Mouse (Mus musculus) stomach, embryonic 14.5 days (tissue): Measurements from ENCODE around the gene Hoxc11. TPM values are rescaled to one million over a fixed set of nuclear protein-coding genes. Genes with fewer than 3 reads are reported as not detected.

ENCODE experiments used
- ATAC-seq: fragments of 200-750 bp; cut with Nextera tagmentation; 2 replicates; pipeline ENCODE4 v1.8.0; 2017; ENCODE audit warnings: low read depth, moderate TSS enrichment; ENCODE audit not compliant: insufficient number of reproducible peaks, insufficient read depth, low FRiP score
- H3K27ac ChIP-seq: fragments of 300-500 bp; sonication (generic); 2 replicates; pipeline ENCODE4 v1.5.1; 2014; ENCODE audit warnings: mild to moderate bottlenecking, low read length, moderate library complexity, mixed read lengths
- H3K27me3 ChIP-seq: fragments of 300-500 bp; sonication (generic); 2 replicates; pipeline ENCODE4 v1.6.1; 2014; ENCODE audit warnings: low read length, control low read depth, mixed read lengths; ENCODE audit not compliant: control insufficient read depth, insufficient read depth
- H3K36me3 ChIP-seq: fragments of 300-500 bp; sonication (generic); 2 replicates; pipeline ENCODE4 v1.6.1; 2014; ENCODE audit warnings: mild to moderate bottlenecking, control low read depth, low read length, moderate library complexity, mixed read lengths; ENCODE audit not compliant: control insufficient read depth, insufficient read depth
- H3K4me1 ChIP-seq: fragments of 300-500 bp; sonication (generic); 2 replicates; pipeline ENCODE4 v1.6.1; 2014; ENCODE audit warnings: low read length, control low read depth, mixed read lengths; ENCODE audit not compliant: control insufficient read depth, insufficient read depth
- H3K4me2 ChIP-seq: fragments of 300-500 bp; sonication (generic); replicated peaks from 2 replicates; pipeline ENCODE4 v1.6.1; 2014; ENCODE audit warnings: low read depth, low read length, control low read depth
- H3K4me3 ChIP-seq: fragments of 300-500 bp; sonication (generic); 2 replicates; pipeline ENCODE4 v1.5.1; 2014; ENCODE audit warnings: low read depth, low read length, control low read depth
- H3K9ac ChIP-seq: fragments of 300-500 bp; sonication (generic); replicated peaks from 2 replicates; pipeline ENCODE4 v1.6.1; 2014; ENCODE audit warnings: low read depth, mild to moderate bottlenecking, control low read depth, low read length, moderate library complexity, mixed read lengths
- H3K9me3 ChIP-seq: fragments of 300-500 bp; sonication (generic); 2 replicates; pipeline ENCODE4 v1.6.1; 2016; ENCODE audit warnings: low read depth, low read length, control low read depth; ENCODE audit not compliant: control insufficient read depth
- WGBS: fragments of 180-500 bp; shearing (Covaris S2); extraction: QIAGEN DNeasy Blood & Tissue Kit; methylation state at CpG from one replicate; pipeline ENCODE4 v1.1.7; 2014; 5-methylcytosine and 5-hydroxymethylcytosine counted together
- polyA plus RNA-seq: library from polyadenylated mRNA; unstranded; fragments of >200 nt; fragmentation: Nextera tagmentation; extraction: Ambion mirVana; gene quantifications from 2 replicates; pipeline ENCODE4 v1.2.1, GENCODE M21; 2014

Hoxc11 gene
- polyA plus RNA-seq, 1 experiment from 2014 or later, result not detected

DNA sequence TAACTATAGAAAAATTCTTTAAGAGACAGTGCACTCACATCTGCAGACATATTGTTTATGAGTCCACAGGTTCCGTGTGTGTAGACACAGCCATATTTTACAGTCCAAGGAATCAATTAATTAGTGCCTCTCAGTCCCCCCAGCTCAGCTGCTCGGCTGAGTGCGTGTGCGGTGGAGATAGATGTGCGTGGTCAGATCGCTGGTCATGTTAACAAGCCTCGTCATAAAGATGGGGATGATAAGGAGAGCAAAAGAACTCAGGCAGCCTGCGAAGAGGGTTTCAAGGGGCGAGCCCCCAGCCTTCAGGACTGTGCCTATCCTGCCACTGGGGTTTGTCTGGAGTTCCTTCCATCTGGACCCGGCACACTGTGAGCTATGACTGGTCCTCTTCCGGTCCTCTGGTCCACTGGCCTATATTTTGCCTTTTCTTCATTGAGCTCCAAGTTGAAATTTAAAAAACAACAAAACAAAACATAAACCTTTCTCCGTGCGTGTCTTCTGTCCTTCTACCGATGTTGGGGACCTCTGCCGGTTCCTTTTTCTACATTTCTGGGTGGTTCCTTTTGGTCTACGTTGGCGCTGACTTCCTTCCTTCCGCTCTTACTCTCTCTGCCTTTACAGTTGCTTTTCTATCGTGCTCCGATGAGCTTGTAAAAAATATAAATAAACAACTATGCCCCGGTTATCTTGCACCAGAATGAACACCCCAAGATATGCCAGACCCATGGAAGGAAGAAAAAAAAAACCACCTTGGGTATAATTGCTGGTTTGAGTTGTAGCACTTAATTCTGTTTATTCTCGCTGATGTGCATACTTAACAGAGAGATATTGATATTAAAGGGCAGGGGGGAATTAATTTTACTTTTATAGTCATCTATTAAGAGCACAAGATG is 8.8 kb upstream of the Hoxc11 start:
- H3K4me1 ChIP-seq, result no peaks in the 10 kb centered on the region
- no peaks in the 10 kb centered on the region for H3K36me3 ChIP-seq
- no peak overlapping the region for H3K4me2 ChIP-seq
- 12% methylated on average over 22 of the region's 22 CpGs for WGBS
- H3K27me3 ChIP-seq, result peaks cover 80% of the 10 kb centered on the region
- H3K4me3 ChIP-seq, result no peak overlapping the region
- no peak for ATAC-seq
- H3K9me3 ChIP-seq, result no peaks in the 10 kb centered on the region
- H3K9ac ChIP-seq, result no peak overlapping the region
- no peak overlapping the region for H3K27ac ChIP-seq

DNA sequence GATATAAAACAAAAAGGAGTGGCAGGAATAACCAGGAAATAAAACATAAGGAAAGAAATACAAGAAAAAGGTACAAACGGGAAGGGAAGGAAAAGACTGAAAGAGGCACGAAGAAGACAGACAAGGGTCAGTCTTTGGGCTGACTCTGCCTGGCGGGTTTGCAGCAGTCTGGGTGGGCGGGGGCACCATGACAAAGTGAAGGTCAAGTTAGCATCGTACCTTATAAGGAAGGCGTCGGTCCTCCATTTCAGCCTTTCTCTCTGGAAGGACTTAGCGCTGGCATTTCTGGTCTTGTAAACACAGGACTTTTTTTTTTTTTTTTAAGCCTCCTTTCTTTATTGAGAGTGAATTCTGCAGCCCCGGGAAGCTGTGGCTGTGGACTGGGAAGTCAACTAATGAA is 7.0 kb upstream of the Hoxc11 start:
- Histone ChIP-seq H3K9ac (no peak overlapping the region), H3K4me1 (no peaks in the 10 kb centered on the region), H3K9me3 (no peaks in the 10 kb centered on the region), H3K27ac (no peak overlapping the region), H3K27me3 (peaks cover 78% of the 10 kb centered on the region), H3K4me3 (no peak overlapping the region), H3K4me2 (no peak overlapping the region), H3K36me3 (no peaks in the 10 kb centered on the region)
- ATAC-seq, result no peak
- 1% methylated on average over 9 of the region's 9 CpGs for WGBS

DNA sequence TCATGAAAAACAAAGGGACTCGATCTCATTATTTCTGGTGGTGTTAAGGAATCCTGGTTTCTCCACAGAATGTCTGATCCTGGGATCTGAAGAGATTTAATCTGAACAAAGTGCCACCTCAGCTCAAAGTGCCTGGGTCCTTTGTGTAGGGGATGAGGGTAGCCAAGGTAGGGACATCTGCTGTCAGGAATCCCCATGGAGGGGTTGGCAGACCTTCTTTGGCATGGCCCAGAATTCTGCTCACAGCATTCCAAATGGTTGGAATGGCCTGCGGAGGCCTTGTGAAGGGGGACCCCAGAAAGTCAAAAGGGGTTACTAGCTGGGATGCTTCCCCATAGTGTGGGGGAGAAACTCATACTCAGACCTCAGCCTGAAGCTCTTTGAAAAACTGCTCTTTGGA is 5.4 kb upstream of the Hoxc11 start:
- H3K27me3 ChIP-seq, result peaks cover 82% of the 10 kb centered on the region
- no peak for ATAC-seq
- no peak overlapping the region for H3K9ac ChIP-seq
- H3K9me3 ChIP-seq, result no peaks in the 10 kb centered on the region
- no peaks in the 10 kb centered on the region for H3K4me1 ChIP-seq
- H3K27ac ChIP-seq, result no peak overlapping the region
- H3K4me2 ChIP-seq, result no peak overlapping the region
- H3K36me3 ChIP-seq, result no peaks in the 10 kb centered on the region
- WGBS, result 16% methylated on average over 2 of the region's 2 CpGs
- no peak overlapping the region for H3K4me3 ChIP-seq

DNA sequence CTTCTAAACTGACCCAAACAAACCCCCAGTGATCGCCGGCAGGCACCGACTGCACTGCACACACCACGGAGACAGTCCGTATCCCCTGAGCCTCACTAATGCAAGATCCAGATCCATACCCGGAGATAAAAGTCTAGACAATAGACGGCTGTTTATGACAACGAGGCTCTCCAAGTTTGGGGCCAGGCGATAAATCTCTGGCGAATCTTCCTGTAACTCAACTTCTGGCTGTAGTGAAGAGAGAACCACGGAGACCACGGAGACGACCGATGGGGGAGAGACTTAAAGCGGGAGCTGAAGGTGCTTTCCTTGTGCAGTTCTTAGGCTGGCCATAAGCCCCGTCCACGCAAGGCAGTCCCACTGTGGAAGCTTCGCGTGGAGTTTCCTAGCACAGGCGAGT is 4.5 kb upstream of the Hoxc11 start:
- Histone ChIP-seq H3K9ac (no peak overlapping the region), H3K27me3 (peaks cover 80% of the 10 kb centered on the region), H3K4me1 (no peaks in the 10 kb centered on the region), H3K9me3 (no peaks in the 10 kb centered on the region), H3K4me3 (no peak overlapping the region), H3K27ac (no peak overlapping the region), H3K4me2 (no peak overlapping the region), H3K36me3 (no peaks in the 10 kb centered on the region)
- ATAC-seq, result no peak
- WGBS, result under 1% methylated on average over 20 of the region's 20 CpGs

DNA sequence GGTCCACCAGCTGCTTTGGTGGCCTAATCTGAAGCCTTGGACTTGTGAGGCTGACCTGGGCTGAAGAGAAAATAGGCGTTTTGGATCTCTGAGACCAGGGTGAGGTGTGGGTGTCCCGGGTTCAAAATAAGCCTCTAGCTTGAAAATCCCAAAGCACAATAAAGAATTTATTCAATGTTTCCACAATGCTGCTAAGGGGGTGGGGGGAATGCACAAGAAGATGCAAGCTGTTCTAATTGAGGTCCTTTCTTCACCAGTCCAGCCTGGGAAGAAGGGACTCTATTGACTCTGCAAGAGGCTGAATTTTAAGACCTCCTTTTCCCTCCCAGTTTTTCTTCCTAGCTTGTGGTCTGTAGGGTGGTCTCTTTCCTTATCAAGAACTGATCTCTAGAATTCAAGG is 3.4 kb upstream of the Hoxc11 start:
- ATAC-seq, result no peak
- Histone ChIP-seq H3K27ac (no peak overlapping the region), H3K4me2 (no peak overlapping the region), H3K4me1 (no peaks in the 10 kb centered on the region), H3K36me3 (no peaks in the 10 kb centered on the region), H3K27me3 (peaks cover 75% of the 10 kb centered on the region), H3K9ac (no peak overlapping the region), H3K9me3 (no peaks in the 10 kb centered on the region), H3K4me3 (no peak overlapping the region)
- 6% methylated on average over 2 of the region's 2 CpGs for WGBS

DNA sequence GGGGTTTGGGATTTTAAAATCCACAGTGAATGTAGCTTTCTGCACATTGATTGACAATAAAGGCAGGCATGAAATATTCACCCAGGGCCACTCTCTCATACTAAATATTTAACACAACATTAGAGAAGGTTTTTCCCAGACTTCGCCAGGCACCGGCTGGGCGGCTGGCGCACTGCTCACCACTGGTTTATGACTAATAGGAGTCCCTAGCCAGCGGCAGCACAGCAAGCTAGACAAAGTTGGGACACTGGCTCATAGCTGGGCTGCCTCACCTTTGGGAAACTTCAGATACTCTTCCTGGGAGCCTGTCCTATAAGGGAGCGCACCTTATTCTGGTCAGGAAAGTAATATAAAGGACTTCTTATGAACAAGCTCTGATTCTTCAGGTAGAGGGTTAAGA is 666 bp upstream of the Hoxc11 start:
- Histone ChIP-seq H3K9ac (no peak overlapping the region), H3K4me1 (no peaks in the 10 kb centered on the region), H3K4me2 (no peak overlapping the region), H3K27me3 (peaks cover 72% of the 10 kb centered on the region), H3K36me3 (no peaks in the 10 kb centered on the region), H3K27ac (no peak overlapping the region), H3K4me3 (no peak overlapping the region), H3K9me3 (no peaks in the 10 kb centered on the region)
- 3% methylated on average over 6 of the region's 6 CpGs for WGBS
- ATAC-seq, result no peak

DNA sequence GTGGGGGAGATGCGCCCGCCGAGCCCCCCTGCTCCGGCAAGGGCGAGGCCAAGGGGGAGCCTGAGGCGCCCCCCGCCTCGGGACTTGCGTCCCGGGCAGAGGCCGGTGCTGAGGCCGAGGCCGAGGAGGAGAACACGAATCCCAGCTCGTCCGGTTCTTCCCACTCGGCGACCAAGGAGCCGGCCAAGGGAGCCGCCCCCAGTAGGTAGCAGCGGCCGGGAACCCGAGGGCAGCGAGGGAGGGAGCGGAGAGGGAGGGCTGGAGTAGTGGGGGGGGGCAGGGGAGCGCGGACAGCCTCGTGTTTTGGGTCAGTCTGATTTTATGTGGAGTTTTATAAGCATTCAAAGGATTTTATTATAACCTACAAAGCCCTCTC is 768 bp downstream of the Hoxc11 start:
- H3K27me3 ChIP-seq, result peaks cover 70% of the 10 kb centered on the region

DNA sequence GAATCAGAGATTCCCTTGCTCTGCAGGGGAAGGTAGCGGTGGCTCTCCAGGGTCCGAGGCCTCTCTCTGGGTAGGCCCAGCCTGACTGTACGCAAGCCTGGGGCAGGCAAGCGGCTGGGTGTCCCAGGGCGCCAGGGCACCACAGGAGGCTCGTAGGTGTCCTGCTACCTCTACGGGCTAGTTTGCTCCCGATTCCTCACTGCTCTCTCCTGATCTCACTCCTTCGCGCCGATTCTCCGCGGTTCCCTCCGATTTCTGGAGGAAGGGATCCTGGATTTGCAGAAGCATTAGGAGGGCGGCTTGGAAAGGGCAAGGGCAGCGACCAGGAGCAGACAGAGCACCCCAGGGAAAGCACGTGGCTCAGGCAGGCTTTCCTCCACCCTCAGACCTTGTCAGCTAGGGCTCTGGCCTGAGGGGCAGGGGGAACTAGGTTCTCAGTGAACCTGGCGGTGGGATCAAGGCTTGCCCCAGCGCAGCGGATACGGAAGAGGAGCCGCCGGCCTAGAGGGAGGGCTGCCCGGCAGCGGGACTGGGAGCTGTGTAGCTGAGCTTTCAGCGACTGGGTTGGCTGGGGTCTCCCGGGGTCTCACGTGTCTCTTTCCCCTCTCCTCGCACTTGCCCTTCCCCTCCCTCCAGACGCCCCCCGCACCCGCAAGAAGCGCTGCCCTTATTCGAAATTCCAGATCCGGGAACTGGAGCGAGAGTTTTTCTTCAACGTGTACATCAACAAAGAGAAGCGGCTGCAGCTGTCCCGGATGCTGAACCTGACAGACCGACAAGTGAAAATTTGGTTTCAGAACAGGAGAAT is 1.8 kb downstream of the Hoxc11 start:
- H3K9me3 ChIP-seq, result no peaks in the 10 kb centered on the region
- H3K4me3 ChIP-seq, result no peak overlapping the region
- peaks cover 72% of the 10 kb centered on the region for H3K27me3 ChIP-seq
- H3K36me3 ChIP-seq, result no peaks in the 10 kb centered on the region
- no peak overlapping the region for H3K9ac ChIP-seq
- no peak for ATAC-seq
- H3K4me2 ChIP-seq, result no peak overlapping the region
- WGBS, result under 1% methylated on average over 40 of the region's 40 CpGs
- H3K27ac ChIP-seq, result no peak overlapping the region
- H3K4me1 ChIP-seq, result no peaks in the 10 kb centered on the region

More for the DNA sequence above, 768 bp downstream of the Hoxc11 start:
- WGBS, result under 1% methylated on average over 28 of the region's 28 CpGs
- Histone ChIP-seq H3K27ac (no peak overlapping the region), H3K9me3 (no peaks in the 10 kb centered on the region), H3K4me1 (no peaks in the 10 kb centered on the region), H3K36me3 (no peaks in the 10 kb centered on the region), H3K9ac (no peak overlapping the region), H3K4me3 (no peak overlapping the region), H3K4me2 (no peak overlapping the region)
- no peak for ATAC-seq
